Mouse (Mus musculus) myocyte (in vitro differentiated cells): ENCODE measurements around the gene Ano5. TPM values are rescaled to one million over a fixed set of nuclear protein-coding genes. Genes with fewer than 3 reads are reported as not detected.

ENCODE experiments used
- H3K27me3 ChIP-seq: one replicate; pipeline ENCODE4 v1.6.1; 2011; ENCODE audit not compliant: control insufficient read depth, insufficient read depth, insufficient read length
- H3K36me3 ChIP-seq: one replicate; pipeline ENCODE4 v1.6.1; 2011; ENCODE audit not compliant: control insufficient read depth, insufficient read depth
- H3K4me2 ChIP-seq: one replicate; pipeline ENCODE4 v1.6.1; 2011; ENCODE audit warnings: low read depth, control low read depth
- H3K4me3 ChIP-seq: one replicate; pipeline ENCODE4 v1.5.1; 2011; ENCODE audit warnings: mild to moderate bottlenecking, control low read depth, moderate library complexity
- H3K79me2 ChIP-seq: one replicate; pipeline ENCODE4 v1.6.1; 2011; ENCODE audit not compliant: control insufficient read depth, insufficient read depth
- H3ac ChIP-seq: one replicate; pipeline ENCODE4 v1.6.1; 2011; ENCODE audit not compliant: control insufficient read depth, insufficient read length
- CEBPB ChIP-seq: IDR thresholded peaks from 2 replicates; pipeline ENCODE4 v1.6.1; 2011; ENCODE audit warnings: mild to moderate bottlenecking, moderate library complexity; ENCODE audit not compliant: poor library complexity, insufficient read depth, severe bottlenecking
- E2F4 ChIP-seq: IDR thresholded peaks from one replicate; pipeline ENCODE4 v1.6.1; 2011; ENCODE audit warnings: mild to moderate bottlenecking, control low read depth, moderate library complexity; ENCODE audit not compliant: insufficient read depth
- MAX ChIP-seq: IDR thresholded peaks from one replicate; pipeline ENCODE4 v1.6.1; 2011; ENCODE audit warnings: low read depth, mild to moderate bottlenecking, control low read depth
- MYOD1 ChIP-seq, 3 experiments: IDR thresholded peaks; one replicate each; pipeline ENCODE4 v1.6.1; 2011; ENCODE audit warnings: control low read depth in 2 of 3, low read depth in 2 of 3, mild to moderate bottlenecking in 2 of 3, moderate library complexity in 1 of 3; ENCODE audit not compliant: insufficient read length in 2 of 3, control insufficient read depth in 1 of 3
- POLR2A ChIP-seq: IDR thresholded peaks from one replicate; pipeline ENCODE4 v1.6.1; 2011; ENCODE audit warnings: low read depth, mild to moderate bottlenecking, control low read depth, moderate library complexity; ENCODE audit not compliant: insufficient read length
- POLR2AphosphoS2 ChIP-seq: IDR thresholded peaks from one replicate; pipeline ENCODE4 v1.6.1; 2011; ENCODE audit warnings: low read depth, control low read depth; ENCODE audit not compliant: insufficient read length
- REST ChIP-seq: IDR thresholded peaks from one replicate; pipeline ENCODE4 v1.6.1; 2011; ENCODE audit warnings: mild to moderate bottlenecking, control low read depth, moderate library complexity; ENCODE audit not compliant: insufficient read depth, insufficient read length
- SRF ChIP-seq: IDR thresholded peaks from one replicate; pipeline ENCODE4 v1.6.1; 2011; ENCODE audit warnings: low read depth; ENCODE audit not compliant: control insufficient read depth, insufficient read length
- TCF3 ChIP-seq: IDR thresholded peaks from one replicate; pipeline ENCODE4 v1.6.1; 2011; ENCODE audit warnings: low read depth, control low read depth; ENCODE audit not compliant: insufficient read length
- USF1 ChIP-seq: IDR thresholded peaks from one replicate; pipeline ENCODE4 v1.6.1; 2011; ENCODE audit warnings: low read depth, mild to moderate bottlenecking, control low read depth, moderate library complexity
- polyA plus RNA-seq: library from polyadenylated mRNA; unstranded; fragments of >200 nt; fragmentation: generic; extraction: Trizol; gene quantifications from one replicate; pipeline ENCODE4 v1.2.1, GENCODE M21; 2012; ENCODE audit warnings: missing spikeins

The Ano5 gene
- polyA plus RNA-seq, 1 experiment, result 3.1 TPM

GRCm38 (mm10) chr7:51632543-51633229 lies 121.9 kb downstream of the Ano5 start:
- TF ChIP-seq MYOD1 (IDR thresholded peaks at IDR 0.05; ENCODE audit: control insufficient read depth in 1 of 3, insufficient read length in 2 of 3, low read depth in 2 of 3) (no peak), SRF (no peak), REST (no peak), MAX (no peak), E2F4 (no peak), POLR2AphosphoS2 (no peak), TCF3 (no peak), CEBPB (no peak)
- no peak overlapping the region for H3K4me2 ChIP-seq
- H3K79me2 ChIP-seq, result no peaks in the 10 kb centered on the region
- H3K4me3 ChIP-seq, result no peak overlapping the region
- no peak overlapping the region for H3ac ChIP-seq
- H3K27me3 ChIP-seq, result no peaks in the 10 kb centered on the region
- H3K36me3 ChIP-seq, result no peaks in the 10 kb centered on the region

GRCm38 (mm10) chr7:51633230-51633844 lies 122.5 kb downstream of the Ano5 start:
- Histone ChIP-seq H3K36me3 (no peaks in the 10 kb centered on the region), H3K4me2 (no peak overlapping the region), H3K4me3 (no peak overlapping the region), H3ac (no peak overlapping the region), H3K79me2 (no peaks in the 10 kb centered on the region), H3K27me3 (no peaks in the 10 kb centered on the region)
- TF ChIP-seq MYOD1 (IDR thresholded peaks at IDR 0.05; ENCODE audit: control insufficient read depth in 1 of 3, insufficient read length in 2 of 3, low read depth in 2 of 3), result no peak
- TF ChIP-seq SRF, result no peak
- no peak for TF ChIP-seq POLR2A
- no peak for TF ChIP-seq USF1

Other genes starting within 250 kb of the Ano5 start
- gene Slc17a6, start 111.0 kb downstream of the Ano5 start, polyA plus RNA-seq, result 0.16 TPM